ENCODE assay signal across 8 mouse cellular contexts in genomic region chr15:8279929-8280610, GRCm38 (mm10).
A peak's percentile ranks its signal among the peaks of the same experiment; 100 is the strongest.
DNase-seq lines count a peak whose midpoint lies in the region; ATAC-seq and TF ChIP-seq lines count a peak whose summit lies in the region.

No protein-coding gene starts in this region.

- POLR2A ChIA-PET in Patski (lab: Charles Lee) = no interaction called here

- no peaks in the 10 kb centered on the region for H3K27me3 ChIP-seq in Patski
- no peaks in the 10 kb centered on the region for H3K27me3 ChIP-seq in embryonic facial prominence, embryonic 15.5 days
- no peaks in the 10 kb centered on the region for H3K27me3 ChIP-seq in heart, postnatal 0 days (ENCODE audit: control insufficient read depth, insufficient read depth, low read length)
- H3K27me3 ChIP-seq in stomach, embryonic 15.5 days (replicated peaks) = no peaks in the 10 kb centered on the region

- no peak for TF ChIP-seq CTCF in Patski (IDR thresholded peaks at IDR 0.05)
- no peak for TF ChIP-seq CTCF in heart, postnatal 0 days (IDR thresholded peaks at IDR 0.05; ENCODE audit: low read depth)

- H3K4me3 ChIP-seq in embryonic facial prominence, embryonic 15.5 days (replicated peaks) = peak overlapping the region; percentile 46
- H3K4me3 ChIP-seq in heart, postnatal 0 days (ENCODE audit: low read depth, low read length) = peak overlapping the region; percentile 55
- peak overlapping the region; percentile 45 for H3K4me3 ChIP-seq in stomach, embryonic 15.5 days (replicated peaks)

- H3K9me3 ChIP-seq in embryonic facial prominence, embryonic 15.5 days (replicated peaks) = no peaks in the 10 kb centered on the region
- H3K9me3 ChIP-seq in heart, postnatal 0 days (replicated peaks; ENCODE audit: control insufficient read depth, low read length) = peaks cover 6% of the 10 kb centered on the region; the same call in 1 of the 2 replicates
- H3K9me3 ChIP-seq in stomach, embryonic 15.5 days = no peaks in the 10 kb centered on the region

- ATAC-seq in Patski = peak; percentile 64
- ATAC-seq in embryonic facial prominence, embryonic 15.5 days (ENCODE audit: insufficient number of reproducible peaks, low FRiP score, low TSS enrichment, low read depth) = peak; percentile 65; the same call in 1 of the 2 replicates
- peak; percentile 96 for ATAC-seq in heart, postnatal 0 days (ENCODE audit: insufficient read depth, low read depth)
- ATAC-seq in megakaryocyte, adult 5-6 weeks (ENCODE audit: poor library complexity, severe bottlenecking) = peak; percentile 10; the same call in 1 of the 2 replicates
- peak; percentile 72; the same call in 1 of the 2 replicates for ATAC-seq in stomach, embryonic 15.5 days (ENCODE audit: insufficient read depth, low FRiP score, low read depth)

- H3K27ac ChIP-seq in embryonic facial prominence, embryonic 15.5 days (replicated peaks) = no peak overlapping the region
- H3K27ac ChIP-seq in heart, postnatal 0 days (ENCODE audit: low read depth) = peak overlapping the region; percentile 46; the same call in 1 of the 2 replicates
- no peak overlapping the region for H3K27ac ChIP-seq in stomach, embryonic 15.5 days

- DNase-seq in A20 (ENCODE audit: low read depth, low spot score) (peak; percentile 58), Patski (ENCODE audit: low read depth, low spot score) (no peak)
- DNase-seq in heart, postnatal 0 days (ENCODE audit: low spot score) = peak; percentile 64
- DNase-seq in kidney, postnatal 25 days = peak; percentile 82 to 91
- no peak for DNase-seq in layer of hippocampus, adult 18-20 months (ENCODE audit: low spot score in 2 of 2)

- CTCF ChIA-PET in Patski (lab: Charles Lee) = no interaction called here

- no peak for TF ChIP-seq EP300 in heart, postnatal 0 days (IDR thresholded peaks at IDR 0.05; ENCODE audit: low read depth)

- H3K9ac ChIP-seq in embryonic facial prominence, embryonic 15.5 days = no peak overlapping the region; the same call in 1 of the 2 replicates
- H3K9ac ChIP-seq in heart, postnatal 0 days (replicated peaks; ENCODE audit: low read depth, low read length) = peak overlapping the region; percentile 43; the same call in 1 of the 2 replicates
- H3K9ac ChIP-seq in stomach, embryonic 15.5 days = no peak overlapping the region

- peak overlapping the region; percentile 58 for H3K4me2 ChIP-seq in embryonic facial prominence, embryonic 15.5 days (replicated peaks)
- H3K4me2 ChIP-seq in heart, postnatal 0 days (ENCODE audit: low read depth, low read length) = peak overlapping the region; percentile 78
- H3K4me2 ChIP-seq in stomach, embryonic 15.5 days = peak overlapping the region; percentile 68

- H3K4me1 ChIP-seq in embryonic facial prominence, embryonic 15.5 days = 0 out of 2 replicates have a peak, but pooled peaks cover 5% of the 10 kb centered on the region
- H3K4me1 ChIP-seq in heart, postnatal 0 days (ENCODE audit: control insufficient read depth, insufficient read depth) = 0 out of 2 replicates have a peak, but pooled peaks cover 2% of the 10 kb centered on the region
- no peaks in the 10 kb centered on the region for H3K4me1 ChIP-seq in stomach, embryonic 15.5 days

- 55% methylated on average over 20 of the region's 20 CpGs for WGBS in embryonic facial prominence, embryonic 15.5 days
- WGBS in heart, postnatal 0 days = 17% methylated on average over 19 of the region's 20 CpGs
- 49% methylated on average over 20 of the region's 20 CpGs for WGBS in stomach, embryonic 15.5 days

- in situ Hi-C loops in Patski (cut with MboI; ENCODE audit: low pct_unique_long_range_greater_than_20kb) = no loop called here

- 0 out of 2 replicates have a peak, but pooled peaks cover under 1% of the 10 kb centered on the region for H3K36me3 ChIP-seq in embryonic facial prominence, embryonic 15.5 days
- no peaks in the 10 kb centered on the region for H3K36me3 ChIP-seq in heart, postnatal 0 days (replicated peaks; ENCODE audit: control insufficient read depth, insufficient read depth, low read length)
- no peaks in the 10 kb centered on the region for H3K36me3 ChIP-seq in stomach, embryonic 15.5 days

Comparison
In these comparisons a context has a peak if more than half of its experiments do, and no peak if none do; other contexts are left out.
1. DNase-seq: peak in A20 (single experiment), heart, postnatal 0 days (single experiment) and kidney, postnatal 25 days (2 of 2); none in Patski (single experiment) and layer of hippocampus, adult 18-20 months (0 of 2).
2. ATAC-seq: peak in every context shown above with its lines; median percentile 96 in heart, postnatal 0 days; 72 in stomach, embryonic 15.5 days; 65 in embryonic facial prominence, embryonic 15.5 days; 64 in Patski; 10 in megakaryocyte, adult 5-6 weeks.
3. Peak in every context shown above with its lines, with median percentiles within 50 percentile points of each other: H3K4me2 ChIP-seq and H3K4me3 ChIP-seq.